Mouse (Mus musculus) R1 (cell line): ENCODE measurements around the gene Gm48551.

Experiments used
- DNase-seq: peaks from one replicate; pipeline ENCODE4 v3.0.0-alpha.2; 2018; ENCODE audit warnings: low read depth, low spot score

The Gm48551 gene

DNA sequence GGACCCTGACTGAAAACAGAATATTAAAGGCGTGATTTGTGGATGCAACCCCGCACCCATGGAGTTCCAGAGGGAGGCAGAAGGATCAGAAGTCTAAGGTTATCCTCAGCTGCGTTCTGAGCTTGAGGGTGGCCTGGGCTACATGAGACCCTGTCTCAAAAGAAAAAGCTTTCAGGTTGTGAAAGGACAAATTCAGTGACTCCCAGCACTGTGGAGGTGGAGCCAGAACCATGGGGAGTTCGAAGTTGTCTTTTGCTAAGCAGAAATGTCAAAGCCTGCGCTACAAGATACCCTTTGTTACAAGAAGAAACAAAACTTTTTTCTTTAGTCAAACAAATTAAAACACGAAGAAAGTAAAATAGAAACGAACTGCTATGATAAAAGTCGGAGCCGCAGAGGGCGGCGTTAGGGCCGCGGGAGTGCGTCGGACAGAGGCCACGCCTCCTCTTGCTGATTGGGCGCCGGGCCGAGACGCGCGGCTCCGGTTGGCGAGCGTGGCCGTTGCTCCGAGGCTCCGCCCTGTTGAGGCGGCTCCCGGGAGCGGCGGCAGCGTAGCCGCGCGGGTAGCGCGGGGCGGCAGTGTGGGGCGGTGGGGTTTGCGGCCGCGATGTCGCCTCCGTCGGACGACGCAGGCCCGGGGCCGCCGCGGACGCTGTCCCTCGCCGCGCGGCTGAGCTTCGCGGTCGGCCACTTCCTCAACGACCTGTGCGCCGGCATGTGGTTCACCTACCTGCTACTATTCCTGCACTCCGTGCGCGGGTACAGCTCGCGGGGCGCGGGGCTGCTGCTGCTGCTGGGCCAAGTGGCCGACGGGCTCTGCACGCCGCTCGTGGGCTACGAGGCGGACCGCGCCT, 27.0 kb upstream of the Gm48551 start, which contains the start of gene Mfsd12:
Mfsd12 (plus strand) TSS at position 501 of the 854 bp plus-strand sequence.
- peak; percentile 85 for DNase-seq

- peak; percentile 71 for DNase-seq
Observed at GRCm38 (mm10) chr10:81358209-81358608, 26.1 kb upstream of the Gm48551 start.

- DNase-seq, result no peak
Observed at GRCm38 (mm10) chr10:81358841-81359240, 25.4 kb upstream of the Gm48551 start.

DNA sequence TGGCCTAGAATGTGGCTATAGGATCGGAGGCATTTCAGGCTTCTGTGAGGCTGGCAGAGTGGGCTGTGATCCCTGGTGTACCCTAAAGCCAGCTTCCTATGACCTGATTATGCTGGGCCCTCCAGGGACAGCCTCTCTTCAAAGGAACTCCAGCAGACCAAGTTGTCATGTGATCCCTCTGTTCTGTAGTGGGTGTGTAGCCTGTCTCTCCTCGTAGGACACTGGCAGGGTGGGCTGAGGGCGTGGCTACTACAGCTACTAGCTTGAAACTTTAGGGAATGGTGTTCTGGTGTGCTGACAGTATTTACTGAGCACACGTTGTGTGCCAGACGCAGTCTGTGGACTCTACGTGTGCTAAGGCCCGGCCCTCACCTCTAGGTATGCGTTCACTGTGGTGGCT, 23.5 kb upstream of the Gm48551 start:
- DNase-seq, result peak; percentile 55

DNA sequence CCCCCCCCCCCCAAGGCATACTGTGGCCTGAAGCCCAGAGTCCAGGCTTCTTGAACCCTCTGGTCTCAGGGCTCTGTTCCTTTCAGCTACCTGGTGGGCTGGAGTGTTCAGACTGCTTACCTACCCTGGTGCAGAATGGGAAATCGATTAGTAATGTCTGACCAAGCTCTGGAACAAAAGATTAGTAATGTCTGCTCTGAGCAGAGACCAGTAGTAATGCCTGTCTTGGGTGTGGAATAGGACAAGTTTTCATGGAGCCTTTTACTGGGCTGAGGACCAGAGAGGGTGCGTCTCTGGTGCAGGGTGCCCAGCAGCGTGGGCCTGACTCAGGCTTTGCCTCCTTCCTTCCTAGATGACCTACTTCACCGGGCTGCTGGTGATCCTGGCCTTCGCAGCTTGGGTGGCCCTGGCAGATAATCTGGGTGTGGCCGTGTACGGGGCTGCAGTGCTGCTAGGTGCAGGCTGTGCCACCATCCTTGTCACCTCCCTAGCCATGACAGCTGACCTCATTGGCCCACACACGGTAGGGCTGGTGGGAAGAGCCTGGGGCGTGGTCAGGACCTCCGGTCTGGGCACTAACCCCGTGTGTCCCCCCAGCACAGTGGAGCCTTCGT, 21.8 kb upstream of the Gm48551 start:
- peak; percentile 82 for DNase-seq

- peak; percentile 55 for DNase-seq
Observed at GRCm38 (mm10) chr10:81363436-81364346, 20.6 kb upstream of the Gm48551 start.

DNA sequence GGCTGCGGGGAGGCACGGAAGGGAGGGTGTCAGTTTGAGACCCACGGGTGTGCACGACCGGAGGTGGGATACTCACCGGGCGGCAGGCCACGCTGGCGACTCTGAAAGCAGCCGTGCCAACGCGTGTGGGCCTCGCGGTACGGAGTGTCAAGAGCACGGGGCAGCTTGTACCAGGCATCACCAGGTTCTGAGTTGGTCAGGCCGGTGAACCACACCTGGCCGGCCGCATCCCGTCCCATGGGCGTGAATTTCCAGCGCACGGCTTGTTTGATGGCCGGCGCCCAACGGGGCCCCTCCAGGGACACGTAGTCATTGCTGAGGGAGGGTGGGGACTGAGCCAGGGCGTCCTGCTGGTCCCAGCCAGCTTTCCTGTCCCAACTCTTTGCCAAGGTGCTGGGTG, 19.6 kb upstream of the Gm48551 start:
- DNase-seq, result no peak

DNA sequence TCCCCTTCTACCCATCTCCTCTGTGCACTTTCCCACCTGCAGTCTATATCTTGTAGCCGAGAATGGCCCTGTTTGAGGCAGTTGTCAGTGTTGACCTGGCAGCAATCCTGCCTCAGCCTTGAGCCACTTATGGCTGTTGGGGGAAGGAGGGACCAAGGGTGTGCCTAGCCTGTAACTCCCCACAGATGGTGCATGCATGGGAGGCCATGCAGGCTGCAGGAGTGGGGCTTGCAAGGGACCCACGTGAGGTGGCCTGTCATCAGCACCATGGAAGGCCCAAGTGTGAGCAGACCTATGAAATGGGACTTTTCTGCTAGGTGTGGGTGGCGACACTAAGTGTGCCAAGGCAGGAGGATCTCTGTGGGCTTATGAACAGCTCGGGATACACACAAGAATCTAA, 19.2 kb upstream of the Gm48551 start:
- DNase-seq, result peak; percentile 48

DNA sequence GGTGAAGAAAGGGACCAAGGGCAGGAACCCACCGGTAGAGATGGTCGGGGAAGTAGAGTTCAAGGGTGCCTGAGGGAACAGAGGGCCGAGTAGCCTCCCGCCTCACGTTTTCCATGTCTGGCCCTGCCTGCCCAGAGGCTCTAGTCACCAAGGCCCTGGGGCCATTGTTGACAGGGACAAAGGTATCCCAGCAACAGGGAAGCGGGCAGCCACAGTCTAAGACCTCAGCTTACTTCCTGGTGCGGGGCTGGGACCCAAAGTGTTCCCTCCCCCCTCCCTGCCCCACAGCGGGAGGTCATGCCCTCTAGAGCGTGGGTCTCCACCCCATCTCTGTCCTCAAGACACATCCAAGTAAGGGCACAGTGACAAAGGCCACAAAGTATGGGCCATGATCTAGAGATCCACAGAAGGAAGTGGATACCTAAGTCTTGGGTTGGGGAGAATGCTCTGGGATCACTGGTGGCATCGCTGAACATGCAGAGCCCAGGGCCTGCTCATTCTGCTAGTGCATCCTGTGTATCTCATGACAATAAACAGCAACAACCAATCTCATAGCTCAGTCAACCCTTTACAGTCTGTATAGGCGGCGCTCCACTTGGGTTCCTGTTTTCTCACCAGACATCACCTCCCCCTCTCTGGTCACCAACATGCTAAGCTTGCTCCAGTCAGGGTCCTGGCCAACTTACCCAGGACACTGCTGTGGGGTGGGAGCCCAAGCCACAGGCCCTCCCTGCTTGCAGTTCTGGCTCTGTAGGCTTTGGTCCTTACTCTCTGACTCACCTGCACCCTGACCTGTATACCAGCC, 18.4 kb upstream of the Gm48551 start, which contains the start of gene 4930404N11Rik:
4930404N11Rik (minus strand) TSS at position 145 of the 805 bp plus-strand sequence.
- peak; percentile 83 for DNase-seq

DNA sequence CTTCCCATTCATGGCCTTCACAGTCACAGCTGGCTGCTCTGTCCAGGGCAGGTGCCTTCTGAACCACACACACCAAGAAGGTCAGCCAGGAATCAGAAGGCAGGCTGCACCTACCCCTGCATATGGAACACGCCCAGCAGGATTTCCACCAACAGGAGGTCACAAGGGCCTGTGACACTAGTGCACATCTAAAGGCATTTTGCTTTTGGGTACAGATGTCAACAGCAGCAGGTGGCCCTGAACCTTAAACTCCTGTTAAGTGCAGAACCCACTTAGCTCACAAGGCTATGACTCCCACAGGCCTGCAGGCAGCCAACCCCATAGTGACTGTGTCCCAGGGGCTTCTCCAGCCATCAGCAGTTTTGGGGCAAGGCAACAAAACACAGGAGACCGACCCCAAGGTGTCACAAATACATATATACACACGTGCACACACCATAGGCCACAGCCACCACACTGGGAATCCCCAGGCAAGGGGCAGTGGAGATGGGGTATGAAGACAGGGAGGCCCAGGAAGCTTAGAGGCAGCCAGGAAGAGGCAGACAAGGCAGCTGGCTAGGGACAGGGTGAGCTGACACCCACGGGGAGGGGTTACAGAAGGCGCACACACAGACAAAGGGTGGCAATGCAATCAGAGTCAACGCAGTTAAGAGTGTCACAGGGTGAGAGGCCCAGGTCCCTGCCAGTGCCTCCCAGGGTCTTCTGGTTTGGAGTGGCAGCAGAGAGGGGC, 17.6 kb upstream of the Gm48551 start:
- peak; percentile 47 for DNase-seq

DNA sequence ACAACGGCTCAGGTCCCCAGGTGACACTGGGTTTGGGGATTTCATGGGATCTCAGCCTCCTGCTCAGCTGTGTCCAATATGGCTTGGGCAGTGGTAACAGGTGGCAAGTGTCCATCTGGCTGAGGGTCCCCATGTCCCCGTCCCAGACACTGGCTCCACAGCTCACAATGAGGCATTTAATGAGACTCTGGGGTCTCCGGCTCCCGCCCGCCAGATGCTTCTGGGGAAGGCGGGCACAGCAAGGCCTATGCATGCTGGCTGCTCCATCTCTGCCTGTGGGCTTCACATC, 17.1 kb upstream of the Gm48551 start:
- peak; percentile 21 for DNase-seq

DNA sequence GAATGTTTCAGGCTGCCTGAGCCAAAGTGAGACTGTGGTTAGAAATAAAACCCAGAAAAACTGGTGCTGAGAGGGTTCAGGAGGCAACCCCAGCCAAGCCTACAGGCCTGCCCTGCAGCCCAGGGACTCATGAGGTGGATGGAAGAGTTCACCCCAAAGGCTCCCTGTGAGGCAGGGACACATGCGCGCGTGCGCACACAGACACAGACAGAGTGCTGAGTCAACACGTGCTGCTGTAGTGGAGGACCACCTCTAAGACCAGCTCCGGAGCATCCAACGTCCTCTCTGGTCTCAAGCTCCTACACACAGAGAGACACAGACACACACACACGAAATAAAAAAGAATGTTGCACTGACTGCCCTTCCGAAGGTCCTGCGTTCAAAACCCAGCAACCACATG, 8.9 kb upstream of the Gm48551 start:
- peak; percentile 75 for DNase-seq

- peak; percentile 78 for DNase-seq
Observed at GRCm38 (mm10) chr10:81376561-81377361, 7.5 kb upstream of the Gm48551 start.

GRCm38 (mm10) chr10:81377362-81377664, 7.0 kb upstream of the Gm48551 start:
- DNase-seq, result no peak

GRCm38 (mm10) chr10:81377793-81378552, 6.3 kb upstream of the Gm48551 start, which contains the start of gene Fzr1:
Gene Fzr1, minus strand, starts transcription at chr10:81378516.
- DNase-seq, result no peak

DNA sequence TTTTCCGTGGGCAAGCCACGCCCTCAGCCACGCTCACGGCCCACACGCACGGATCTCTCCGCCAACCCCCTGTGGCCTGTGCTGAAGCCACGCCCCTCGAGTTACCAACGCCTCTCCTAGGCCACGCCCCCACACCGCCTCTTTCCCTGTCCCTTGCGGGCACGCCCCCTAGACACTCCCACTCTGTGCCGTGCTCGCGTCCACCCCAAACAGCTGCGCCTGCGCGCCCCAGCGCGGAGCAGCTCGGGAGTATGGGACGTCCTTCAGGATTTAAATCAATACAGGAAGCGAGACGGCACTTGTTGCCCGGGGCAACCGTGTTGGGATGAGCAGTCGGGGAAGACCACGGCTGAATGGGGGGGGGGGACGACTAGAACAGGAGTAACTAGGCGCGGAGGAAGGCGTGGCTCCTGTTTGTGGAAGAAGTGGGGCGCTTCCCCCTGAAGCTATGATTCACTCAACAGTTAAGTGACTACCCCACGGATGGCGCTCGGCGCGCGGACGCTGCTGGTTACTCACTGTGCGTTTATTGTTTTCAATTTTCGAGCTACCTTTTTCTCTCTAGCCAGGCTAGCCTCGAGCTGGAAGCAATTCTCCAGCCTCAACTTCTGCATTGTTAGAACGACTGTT, 5.6 kb upstream of the Gm48551 start:
- peak; percentile 100 for DNase-seq

DNA sequence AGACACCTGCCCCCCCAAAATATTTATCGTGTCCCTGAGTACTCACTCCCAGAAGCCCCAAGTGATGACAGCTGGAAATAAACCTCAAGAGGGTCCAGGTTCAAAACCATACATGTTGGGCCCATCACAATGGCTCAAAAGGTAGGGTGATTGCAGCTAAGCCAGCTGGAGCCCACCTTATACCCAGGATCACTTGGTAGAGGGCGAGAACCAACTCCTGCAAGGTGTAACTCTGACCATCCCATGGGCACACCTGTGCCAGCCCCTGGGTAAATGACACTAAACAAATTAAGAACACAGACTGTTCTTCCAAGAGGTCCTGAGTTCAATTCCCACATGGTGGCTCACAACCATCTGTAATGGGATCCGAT, 5.1 kb upstream of the Gm48551 start:
- no peak for DNase-seq

GRCm38 (mm10) chr10:81379809-81380378, 4.4 kb upstream of the Gm48551 start:
- DNase-seq, result no peak
